Mouse (Mus musculus) bone marrow, adult 2 months (tissue): ENCODE results near the gene Cage1. TPM values are rescaled to one million over a fixed set of nuclear protein-coding genes. Genes with fewer than 3 reads are reported as not detected.

Source experiments
- H3K27ac ChIP-seq: fragments of 200-500 bp; 2 replicates; pipeline ENCODE4 v1.5.1; 2012; ENCODE audit warnings: low read depth, mild to moderate bottlenecking, control low read depth, inconsistent platforms, low read length; ENCODE audit not compliant: control insufficient read depth, poor library complexity, insufficient read depth
- H3K4me1 ChIP-seq: fragments of 200-500 bp; 2 replicates; pipeline ENCODE4 v1.6.1; 2011; ENCODE audit warnings: low read length; ENCODE audit not compliant: control insufficient read depth, insufficient read depth
- H3K4me3 ChIP-seq: fragments of 200-500 bp; replicated peaks from 2 replicates; pipeline ENCODE3; 2011; ENCODE audit warnings: mild to moderate bottlenecking, low read depth, low read length, control low read depth; ENCODE audit not compliant: control insufficient read depth
- CTCF ChIP-seq: fragments of 200-500 bp; IDR thresholded peaks from 2 replicates; pipeline ENCODE4 v1.5.1; 2011; ENCODE audit warnings: low read length, control low read depth; ENCODE audit not compliant: control insufficient read depth, insufficient read depth
- POLR2A ChIP-seq: fragments of 200-500 bp; IDR thresholded peaks from 2 replicates; pipeline ENCODE4 v1.6.1; 2011; ENCODE audit warnings: low read depth, mild to moderate bottlenecking, control low read depth, low read length, borderline replicate concordance; ENCODE audit not compliant: control insufficient read depth
- WGBS: fragments of 180-500 bp; shearing (Covaris S2); methylation state at CpG from one replicate; pipeline ENCODE4 v1.1.7; 2018; 5-methylcytosine and 5-hydroxymethylcytosine counted together
- polyA plus RNA-seq: library from polyadenylated mRNA; stranded (reverse); fragments of >200 nt; gene quantifications from 2 replicates; pipeline ENCODE4 v1.2.4, GENCODE M21; 2011; ENCODE audit warnings: low replicate concordance; ENCODE audit not compliant: missing spikeins, insufficient read depth, insufficient read length

Cage1 gene
- polyA plus RNA-seq, 1 experiment: 0.70 TPM

DNA sequence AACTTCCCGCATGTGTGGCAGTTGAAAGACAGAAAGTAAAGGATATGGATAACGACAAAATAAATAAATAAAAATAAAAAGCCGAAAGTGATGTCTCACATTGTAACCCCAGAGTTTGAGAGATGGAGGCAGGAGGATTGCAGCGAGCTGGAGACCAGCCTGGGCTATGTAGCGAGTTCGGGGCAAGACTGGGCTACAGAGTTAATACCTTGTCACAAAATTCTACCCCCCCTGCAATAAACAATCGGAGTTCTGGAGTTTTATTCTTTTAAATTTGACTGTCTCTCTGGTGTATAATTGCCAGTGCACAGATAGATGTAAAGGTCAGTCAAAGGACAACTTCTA, 42.5 kb downstream of the Cage1 start:
- Histone ChIP-seq H3K27ac (no peak overlapping the region), H3K4me3 (peak overlapping the region; percentile 78), H3K4me1 (peaks cover 4% of the 10 kb centered on the region)
- 7% methylated on average over 7 of the region's 7 CpGs for WGBS
- TF ChIP-seq CTCF: no peak
- TF ChIP-seq POLR2A: no peak

DNA sequence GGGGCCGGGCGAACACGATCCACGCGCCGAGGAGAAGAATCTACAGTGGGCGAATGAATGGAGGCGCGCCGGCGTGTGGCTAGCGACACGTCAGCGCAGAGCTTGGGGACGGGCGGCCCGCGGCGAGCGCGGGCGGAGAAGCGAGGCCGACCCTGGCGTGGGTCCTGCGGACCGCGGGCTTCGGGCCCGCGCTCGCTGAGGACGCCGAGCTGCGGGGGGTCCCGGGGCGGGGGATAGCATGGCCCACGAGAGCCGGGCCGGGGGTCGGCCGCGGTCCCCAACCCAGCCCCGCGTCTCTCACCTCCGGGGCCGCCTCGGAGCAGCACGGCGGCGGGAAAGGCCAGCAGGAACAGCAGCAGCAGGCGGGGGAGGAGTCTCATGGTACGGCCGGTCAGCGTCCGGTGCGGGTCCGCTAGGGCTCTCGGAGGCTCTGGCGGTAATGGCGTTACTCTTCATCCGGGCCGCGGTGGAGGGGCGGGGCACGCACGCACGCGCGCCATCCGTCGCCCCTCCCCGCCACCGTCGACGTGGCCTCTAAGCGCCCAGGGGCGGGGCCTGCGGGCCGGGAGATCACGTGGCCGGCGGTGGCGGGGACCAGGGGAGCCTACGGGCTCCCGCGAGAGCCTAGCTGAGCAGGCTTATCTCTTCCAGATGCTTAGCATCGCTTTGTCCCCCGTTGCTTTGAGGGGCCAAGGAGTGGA, 43.0 kb downstream of the Cage1 start, which contains the start of gene Ssr1:
Gene Ssr1 (minus strand): TSS at position 514 of the 701 bp plus-strand sequence.
- Histone ChIP-seq H3K4me3 (peak within 1 kb of the TSS; percentile 99), H3K4me1 (peaks cover 4% of the 10 kb centered on the region), H3K27ac (peak within 1 kb of the TSS; percentile 97)
- WGBS: under 1% methylated on average over 89 of the region's 89 CpGs
- TF ChIP-seq POLR2A (peak; percentile 87; the same call in 1 of the 2 replicates), CTCF (no peak)

DNA sequence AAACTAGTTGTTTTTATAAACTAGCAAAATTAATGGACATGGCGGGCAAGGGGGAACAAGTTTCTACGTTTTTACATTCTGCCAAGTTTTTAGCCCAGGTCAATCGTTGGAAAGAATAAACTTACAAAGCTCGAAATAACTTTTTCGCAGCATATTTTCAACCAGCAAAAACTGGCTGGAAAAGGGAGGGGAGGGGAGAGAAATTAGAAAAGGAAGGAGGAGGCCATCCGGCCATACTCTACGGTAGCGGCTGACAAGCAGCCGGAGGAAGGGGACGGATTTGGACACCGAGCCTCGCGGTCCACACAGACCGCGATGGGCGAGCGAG, 43.5 kb downstream of the Cage1 start:
- peak overlapping the region; percentile 99 for H3K4me3 ChIP-seq
- under 1% methylated on average over 17 of the region's 17 CpGs for WGBS
- TF ChIP-seq POLR2A (no peak), CTCF (no peak)
- peaks cover 4% of the 10 kb centered on the region for H3K4me1 ChIP-seq
- peak overlapping the region; percentile 97 for H3K27ac ChIP-seq

DNA sequence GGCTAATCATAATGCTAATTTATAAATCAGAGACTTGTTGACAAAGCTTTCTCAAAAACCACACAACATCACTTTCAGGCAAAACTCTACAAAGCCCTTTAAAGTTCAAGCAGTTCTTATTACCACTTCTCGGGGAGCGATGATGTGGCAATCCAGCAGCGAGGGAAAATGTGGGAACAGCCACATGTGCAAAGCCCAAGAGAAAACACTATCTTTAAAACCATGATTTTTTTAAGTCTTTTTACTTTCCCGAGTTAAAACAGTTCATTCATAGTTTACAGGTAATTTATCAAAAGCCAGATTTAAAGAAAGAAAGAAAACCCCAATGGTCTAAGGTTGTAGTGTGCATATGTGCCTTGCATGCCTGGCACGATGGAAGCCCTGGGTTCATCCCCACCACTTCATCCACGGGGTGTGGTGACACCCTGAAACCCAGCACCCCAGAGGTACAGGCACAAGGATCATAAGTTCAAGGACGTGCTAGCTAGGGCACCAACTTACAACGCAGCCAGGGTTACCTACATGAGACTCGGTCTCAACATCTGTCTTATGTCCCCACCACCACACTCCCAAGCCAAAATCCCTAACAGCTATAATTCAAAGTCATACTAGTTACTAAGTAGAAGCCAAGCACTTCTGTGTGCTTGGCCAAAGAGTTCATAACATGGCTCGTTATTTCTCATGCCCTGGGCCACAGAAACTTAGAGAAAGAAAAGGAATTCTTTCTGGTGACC, 44.1 kb downstream of the Cage1 start:
- Histone ChIP-seq H3K27ac (peak overlapping the region; percentile 14; the same call in 1 of the 2 replicates), H3K4me1 (peaks cover 4% of the 10 kb centered on the region), H3K4me3 (peak overlapping the region; percentile 93)
- 6% methylated on average over 10 of the region's 10 CpGs for WGBS
- no peak for TF ChIP-seq CTCF

DNA sequence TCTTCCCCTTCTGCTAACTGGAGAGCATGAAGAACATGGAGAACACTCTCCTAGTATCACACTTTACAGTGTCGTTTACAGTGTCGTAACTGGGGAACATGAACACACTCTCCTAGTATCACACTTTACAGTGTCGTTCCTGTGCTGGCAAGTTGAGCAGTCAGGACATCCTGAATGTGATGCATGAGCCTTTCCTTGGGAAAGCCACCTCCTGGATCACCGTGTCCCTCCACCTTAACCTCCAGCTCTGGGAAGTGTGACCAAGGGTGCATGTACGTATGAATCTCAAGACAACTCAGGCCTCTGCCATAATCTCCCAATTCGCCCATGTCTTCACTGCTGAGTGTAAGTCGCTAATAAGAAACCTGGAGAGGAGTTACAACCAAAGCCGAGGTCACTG, 47.2 kb downstream of the Cage1 start:
- no peak overlapping the region for H3K4me3 ChIP-seq
- peaks cover 4% of the 10 kb centered on the region for H3K4me1 ChIP-seq
- TF ChIP-seq CTCF (no peak), POLR2A (no peak)
- WGBS: 84% methylated on average over 8 of the region's 8 CpGs
- H3K27ac ChIP-seq: no peak overlapping the region

DNA sequence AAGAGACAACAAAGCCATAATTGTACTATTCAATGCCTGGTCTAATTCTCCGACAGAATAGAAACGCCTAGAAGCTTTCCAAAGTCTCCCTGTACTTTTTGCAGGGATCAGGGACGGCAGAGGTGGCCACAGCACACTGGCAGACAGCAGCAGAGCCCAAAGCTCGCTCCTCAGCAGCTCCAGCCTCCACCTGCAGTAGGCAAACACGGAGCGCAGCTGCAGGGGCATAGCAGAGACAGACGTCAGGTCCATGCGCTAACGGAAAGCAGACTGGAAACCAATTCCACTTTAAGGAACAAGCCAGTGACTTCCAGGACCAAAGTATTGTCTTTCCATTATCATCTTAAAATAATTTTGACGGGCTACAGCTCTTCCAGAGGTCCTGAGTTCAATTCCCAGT, 50.7 kb downstream of the Cage1 start:
- H3K4me1 ChIP-seq: peaks cover 1% of the 10 kb centered on the region
- 91% methylated on average over 10 of the region's 10 CpGs for WGBS
- TF ChIP-seq POLR2A (no peak), CTCF (no peak)
- no peak overlapping the region for H3K4me3 ChIP-seq
- H3K27ac ChIP-seq: no peak overlapping the region

DNA sequence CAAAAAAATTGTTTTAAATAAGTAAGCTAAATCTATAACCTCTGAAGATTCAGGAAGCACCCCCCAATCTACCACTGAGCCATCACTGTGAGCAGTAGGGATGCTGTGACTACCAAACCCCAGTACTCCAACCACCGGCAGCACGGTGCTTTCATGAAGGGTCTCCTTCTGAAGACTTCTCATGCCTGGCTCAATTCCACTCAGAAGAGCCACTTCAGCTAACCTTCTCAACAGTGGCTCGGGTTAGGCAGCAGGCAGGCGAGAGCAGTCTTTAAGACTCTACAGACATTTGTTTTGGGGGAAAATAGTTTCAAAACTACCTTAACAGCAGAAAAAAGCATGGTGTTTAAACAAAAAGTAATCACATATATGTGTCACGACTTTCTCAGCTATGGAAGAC, 55.8 kb downstream of the Cage1 start:
- Histone ChIP-seq H3K4me1 (no peaks in the 10 kb centered on the region), H3K27ac (no peak overlapping the region), H3K4me3 (no peak overlapping the region)
- WGBS: 89% methylated on average over 5 of the region's 5 CpGs
- TF ChIP-seq POLR2A: no peak
- no peak for TF ChIP-seq CTCF

DNA sequence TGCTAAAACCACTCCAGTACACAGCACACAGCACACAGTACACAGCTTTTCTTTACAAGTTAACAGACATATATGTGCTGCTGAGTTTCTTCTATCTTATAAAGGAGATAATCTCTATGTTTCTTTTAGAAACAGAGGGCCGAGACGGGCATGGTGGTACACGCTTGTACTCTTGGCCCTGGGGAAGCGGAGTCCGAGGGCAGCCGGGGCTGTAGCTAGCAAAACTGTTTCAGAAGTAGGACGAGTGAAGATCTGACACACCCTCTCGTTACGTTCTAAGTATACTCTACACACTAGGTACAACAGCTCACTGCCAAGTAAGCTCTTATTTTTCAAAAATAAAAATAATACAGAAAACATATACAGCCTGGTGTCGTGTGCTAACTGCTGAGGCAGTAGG, 56.5 kb downstream of the Cage1 start:
- H3K27ac ChIP-seq: no peak overlapping the region
- no peaks in the 10 kb centered on the region for H3K4me1 ChIP-seq
- H3K4me3 ChIP-seq: no peak overlapping the region
- 94% methylated on average over 10 of the region's 10 CpGs for WGBS
- no peak for TF ChIP-seq CTCF
- no peak for TF ChIP-seq POLR2A
